Mouse (Mus musculus) C2C12 (cell line): ENCODE measurements at regions not wholly inside any gene's neighbourhood (a gene's known extent, or its start where the extent isn't known, plus 50 kb on each side); places are given as distances from the start of the nearest gene placed in this dataset.

ENCODE experiments used
- H3K27me3 ChIP-seq: one replicate; pipeline ENCODE4 v1.6.1; 2011; ENCODE audit not compliant: control insufficient read depth, insufficient read depth, insufficient read length
- H3K36me3 ChIP-seq: one replicate; pipeline ENCODE4 v1.6.1; 2011; ENCODE audit not compliant: control insufficient read depth, insufficient read depth
- H3K4me3 ChIP-seq: one replicate; pipeline ENCODE4 v1.5.1; 2011; ENCODE audit warnings: mild to moderate bottlenecking, control low read depth; ENCODE audit not compliant: poor library complexity, insufficient read depth, severe bottlenecking
- H3K79me2 ChIP-seq: one replicate; pipeline ENCODE4 v1.6.1; 2011; ENCODE audit not compliant: control insufficient read depth, insufficient read depth
- H3K79me3 ChIP-seq: one replicate; pipeline ENCODE4 v1.6.1; 2011; ENCODE audit warnings: low read depth, control low read depth
- H3ac ChIP-seq: one replicate; pipeline ENCODE3; 2011; ENCODE audit warnings: low read depth; ENCODE audit not compliant: control insufficient read depth, insufficient read length
- CEBPB ChIP-seq: IDR thresholded peaks from one replicate; pipeline ENCODE4 v1.6.1; 2011; ENCODE audit warnings: low read depth, mild to moderate bottlenecking, control low read depth, moderate library complexity
- CTCF ChIP-seq: IDR thresholded peaks from one replicate; pipeline ENCODE4 v1.5.1; 2011; ENCODE audit not compliant: control insufficient read depth, insufficient read depth, insufficient read length
- FOSL1 ChIP-seq: IDR thresholded peaks from one replicate; pipeline ENCODE4 v1.8.0; 2011; ENCODE audit warnings: mild to moderate bottlenecking, low read length; ENCODE audit not compliant: poor library complexity, insufficient read depth, severe bottlenecking
- MAX ChIP-seq: IDR thresholded peaks from one replicate; pipeline ENCODE4 v1.6.1; 2011; ENCODE audit warnings: mild to moderate bottlenecking, control low read depth
- MYOD1 ChIP-seq: IDR thresholded peaks from one replicate; pipeline ENCODE4 v1.6.1; 2011; ENCODE audit warnings: low read depth; ENCODE audit not compliant: control insufficient read depth, insufficient read length
- MYOG ChIP-seq: IDR thresholded peaks from one replicate; pipeline ENCODE4 v1.6.1; 2011; ENCODE audit not compliant: control insufficient read depth, insufficient read length; ENCODE audit errors: extremely low read depth
- USF1 ChIP-seq: IDR thresholded peaks from one replicate; pipeline ENCODE4 v1.6.1; 2011; ENCODE audit warnings: low read depth, mild to moderate bottlenecking, control low read depth, moderate library complexity

- TF ChIP-seq FOSL1 (no peak), CEBPB (no peak), MYOD1 (no peak), MAX (no peak), CTCF (no peak), USF1 (no peak), MYOG (no peak)
- Histone ChIP-seq H3K4me3 (no peak overlapping the region), H3K27me3 (no peaks in the 10 kb centered on the region), H3K36me3 (no peaks in the 10 kb centered on the region), H3K79me2 (no peaks in the 10 kb centered on the region), H3ac (no peak overlapping the region), H3K79me3 (no peaks in the 10 kb centered on the region)
Observed at GRCm38 (mm10) chr7:95250651-95251050, 920.4 kb upstream of the Tenm4 start.

GRCm38 (mm10) chr7:95253862-95254545 is 917.0 kb upstream of the Tenm4 start:
- Histone ChIP-seq H3K4me3 (no peak overlapping the region), H3K79me2 (no peaks in the 10 kb centered on the region), H3K36me3 (no peaks in the 10 kb centered on the region), H3K27me3 (no peaks in the 10 kb centered on the region), H3K79me3 (no peaks in the 10 kb centered on the region), H3ac (no peak overlapping the region)
- TF ChIP-seq FOSL1 (no peak), CEBPB (no peak), USF1 (no peak), CTCF (no peak), MAX (no peak), MYOD1 (no peak), MYOG (no peak)

GRCm38 (mm10) chr7:95254913-95255312 is 916.1 kb upstream of the Tenm4 start:
- no peaks in the 10 kb centered on the region for H3K27me3 ChIP-seq
- H3K79me3 ChIP-seq: no peaks in the 10 kb centered on the region
- TF ChIP-seq MYOD1 (no peak), USF1 (no peak), FOSL1 (no peak), MYOG (no peak), MAX (no peak), CTCF (no peak), CEBPB (no peak)
- H3K79me2 ChIP-seq: no peaks in the 10 kb centered on the region
- H3ac ChIP-seq: no peak overlapping the region
- H3K4me3 ChIP-seq: no peak overlapping the region
- H3K36me3 ChIP-seq: no peaks in the 10 kb centered on the region

GRCm38 (mm10) chr7:95255699-95256098 is 915.3 kb upstream of the Tenm4 start:
- no peaks in the 10 kb centered on the region for H3K79me3 ChIP-seq
- H3K27me3 ChIP-seq: no peaks in the 10 kb centered on the region
- H3K36me3 ChIP-seq: no peaks in the 10 kb centered on the region
- H3ac ChIP-seq: no peak overlapping the region
- H3K79me2 ChIP-seq: no peaks in the 10 kb centered on the region
- H3K4me3 ChIP-seq: no peak overlapping the region
- TF ChIP-seq MYOD1 (no peak), FOSL1 (peak; percentile 52), CEBPB (peak; percentile 32), MAX (peak; percentile 40)

- H3K79me2 ChIP-seq: no peaks in the 10 kb centered on the region
- no peaks in the 10 kb centered on the region for H3K36me3 ChIP-seq
- TF ChIP-seq MYOD1 (no peak), USF1 (no peak), FOSL1 (no peak), MYOG (no peak), CEBPB (no peak), MAX (no peak), CTCF (no peak)
- H3K4me3 ChIP-seq: no peak overlapping the region
- no peaks in the 10 kb centered on the region for H3K27me3 ChIP-seq
- no peaks in the 10 kb centered on the region for H3K79me3 ChIP-seq
- H3ac ChIP-seq: no peak overlapping the region
Observed at GRCm38 (mm10) chr7:95262942-95263341, 908.1 kb upstream of the Tenm4 start.

GRCm38 (mm10) chr7:95277237-95277636 is 893.8 kb upstream of the Tenm4 start:
- Histone ChIP-seq H3K4me3 (no peak overlapping the region), H3K27me3 (no peaks in the 10 kb centered on the region), H3K79me3 (no peaks in the 10 kb centered on the region), H3K79me2 (no peaks in the 10 kb centered on the region), H3K36me3 (no peaks in the 10 kb centered on the region), H3ac (no peak overlapping the region)
- TF ChIP-seq FOSL1 (no peak), MYOD1 (no peak), MYOG (no peak), CEBPB (no peak), USF1 (no peak), CTCF (no peak), MAX (no peak)
